Mouse (Mus musculus) subcutaneous adipose tissue, adult 2 months (tissue): ENCODE results near the gene Ift122. TPM values are rescaled to one million over a fixed set of nuclear protein-coding genes. Genes with fewer than 3 reads are reported as not detected.

Experiments
- polyA plus RNA-seq: library from polyadenylated mRNA; depleted of rRNA; stranded (reverse); fragments of >200 nt; gene quantifications from 2 replicates; pipeline ENCODE4 v1.2.3, GENCODE M21; 2012; ENCODE audit warnings: low replicate concordance; rRNA removed

The Ift122 gene
- polyA plus RNA-seq: 12.5 and 31.1 TPM in 2 replicates

DNA sequence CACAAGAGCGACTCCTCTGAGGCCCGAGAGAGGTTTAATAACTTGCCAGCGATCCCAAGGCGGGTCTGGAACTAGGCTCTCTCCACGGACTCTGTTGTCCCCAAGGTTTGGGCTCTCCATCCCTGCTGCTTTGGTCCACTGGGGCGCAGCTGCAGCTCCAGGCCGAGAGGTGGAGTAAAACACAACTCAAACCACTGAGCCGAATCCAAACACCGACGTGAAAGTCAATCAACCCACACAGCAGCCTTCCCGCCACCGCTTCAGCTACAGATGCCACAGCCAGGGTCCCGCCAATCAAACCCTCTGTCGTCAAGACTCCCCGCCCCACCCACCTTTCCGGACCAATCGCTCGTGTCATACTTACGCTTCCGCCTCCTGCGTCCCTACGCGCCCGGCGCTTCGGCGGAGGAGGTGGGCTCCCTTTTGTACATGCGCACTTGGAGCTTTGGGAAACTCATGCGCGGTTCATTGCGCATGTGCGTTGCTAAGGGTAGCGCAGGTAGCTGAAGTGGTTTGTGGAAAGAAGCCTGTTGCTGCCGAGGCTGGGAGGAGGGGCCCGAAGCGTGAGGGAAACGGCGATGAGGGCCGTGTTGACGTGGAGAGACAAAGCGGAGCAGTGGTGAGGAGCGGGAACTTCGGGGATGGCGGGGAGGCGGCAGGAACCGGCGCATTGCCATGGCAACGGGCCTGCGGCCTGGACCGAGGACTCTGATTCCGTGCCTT, at the start of gene Ift122, which contains the start of gene Mbd4:
Gene Ift122 (plus strand): TSS at position 380 of the 723 bp plus-strand sequence.
Gene Mbd4 (minus strand): TSS at position 281 of the 723 bp plus-strand sequence.

DNA sequence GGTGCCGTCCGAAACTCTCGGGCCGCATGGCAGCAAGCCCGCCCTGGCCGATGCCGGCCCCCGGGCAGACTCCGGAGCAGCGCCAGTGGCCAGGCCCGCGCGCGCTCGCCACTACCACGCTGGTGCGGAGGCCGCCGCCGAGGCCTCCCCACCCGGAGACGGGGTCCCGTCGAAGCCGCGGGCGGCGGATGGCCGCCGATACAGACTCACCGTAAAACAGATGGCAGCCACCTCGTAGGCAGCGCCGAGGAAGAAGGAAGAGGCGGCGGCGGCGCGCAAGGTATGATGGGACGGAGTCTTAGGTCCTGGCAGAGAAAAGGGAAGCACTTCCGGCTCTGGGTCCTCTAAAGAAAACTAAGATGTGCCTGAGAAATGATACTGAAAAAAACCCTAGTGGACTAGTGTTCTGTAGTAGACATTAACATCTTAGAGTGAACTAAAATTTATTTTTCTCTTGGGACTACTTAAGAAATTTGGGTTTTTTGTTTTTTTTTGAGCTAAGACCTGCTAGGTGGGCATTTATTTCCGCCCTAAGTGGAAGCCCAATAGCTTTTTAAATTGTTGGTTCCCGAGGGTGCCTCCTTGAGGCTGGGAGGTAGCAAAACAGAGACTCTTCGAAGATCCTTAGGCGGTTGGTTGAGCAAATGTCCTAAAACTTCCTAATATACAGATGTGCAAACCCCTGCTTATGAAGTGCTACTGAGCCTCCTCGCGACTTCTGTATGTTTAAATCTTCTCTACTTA, 44.6 kb upstream of the Ift122 start, which contains the start of gene Rpl32:
Gene Rpl32 (minus strand): TSS at position 260 of the 744 bp plus-strand sequence.

DNA sequence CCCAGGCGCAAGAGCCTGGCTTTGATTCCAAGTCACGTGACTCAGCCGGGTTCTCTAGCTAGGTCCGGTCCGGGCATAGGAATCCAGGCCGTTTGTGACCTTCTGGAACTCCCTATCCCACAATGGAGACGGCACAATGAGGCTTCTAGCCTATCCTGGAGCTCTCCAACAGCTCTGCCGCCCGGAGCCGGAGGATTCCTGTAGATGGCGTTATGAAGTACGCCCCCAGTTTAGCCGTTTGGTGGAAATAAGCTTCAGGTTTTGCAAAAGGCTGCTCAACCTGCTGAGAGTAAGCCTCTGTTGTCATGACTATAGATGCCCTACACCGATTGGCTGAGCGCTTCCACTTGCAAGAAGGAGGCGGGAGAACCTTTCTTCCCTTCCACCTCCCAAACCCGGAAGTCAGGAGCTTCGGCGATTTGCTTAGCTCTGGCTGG, 15.1 kb upstream of the Ift122 start, which contains the start of gene Efcab12:
Gene Efcab12 (minus strand): TSS at position 252 of the 437 bp plus-strand sequence.

DNA sequence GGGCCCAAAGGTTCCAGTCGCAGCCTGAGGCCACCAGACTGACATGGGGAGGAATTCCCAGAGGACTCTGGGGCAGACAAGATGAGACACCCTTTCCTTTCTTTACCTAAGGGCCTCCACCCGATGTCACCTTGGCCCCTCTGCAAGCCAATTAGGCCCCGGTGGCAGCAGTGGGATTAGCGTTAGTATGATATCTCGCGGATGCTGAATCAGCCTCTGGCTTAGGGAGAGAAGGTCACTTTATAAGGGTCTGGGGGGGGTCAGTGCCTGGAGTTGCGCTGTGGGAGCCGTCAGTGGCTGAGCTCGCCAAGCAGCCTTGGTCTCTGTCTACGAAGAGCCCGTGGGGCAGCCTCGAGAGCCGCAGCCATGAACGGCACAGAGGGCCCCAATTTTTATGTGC, 78.4 kb downstream of the Ift122 start, which contains the start of gene Rho:
Gene Rho (plus strand): TSS at position 110 of the 400 bp plus-strand sequence.

DNA sequence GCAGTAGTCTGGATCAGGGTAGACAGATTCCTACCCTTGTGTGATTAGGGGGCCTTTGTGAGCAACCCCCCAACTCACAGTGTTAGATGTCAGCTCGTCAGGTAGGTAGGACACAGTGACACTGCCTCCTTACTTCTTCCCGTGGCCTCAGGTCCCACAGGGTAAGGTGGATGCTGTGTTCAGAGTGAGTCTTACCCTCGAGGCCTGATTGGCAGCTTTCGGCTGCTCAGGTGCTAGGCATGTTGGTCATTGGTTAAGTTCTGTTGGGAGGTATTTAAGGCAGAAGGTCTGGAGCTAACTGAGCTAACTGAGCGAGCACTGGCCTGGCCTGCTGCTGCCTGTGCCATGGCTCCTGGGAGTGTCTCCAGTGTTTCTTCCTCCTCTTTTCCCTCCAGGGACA, 91.4 kb downstream of the Ift122 start, which contains the start of gene H1foo:
Gene H1foo (plus strand): TSS at position 301 of the 400 bp plus-strand sequence.

Other genes starting within 250 kb of the Ift122 start
- 159 and 176 TPM in 2 replicates for gene Raf1, start 176.8 kb upstream of the Ift122 start, polyA plus RNA-seq
- gene Tmem40, start 91.1 kb upstream of the Ift122 start, polyA plus RNA-seq: 0.30 and 2.7 TPM in 2 replicates
- gene Cand2, start 78.9 kb upstream of the Ift122 start, polyA plus RNA-seq: 2.2 and 13.8 TPM in 2 replicates
- gene Rpl32, start 44.7 kb upstream of the Ift122 start, polyA plus RNA-seq: 698 and 1,058 TPM in 2 replicates
- gene Efcab12, start 15.1 kb upstream of the Ift122 start, polyA plus RNA-seq: 0.11 and 0.91 TPM in 2 replicates
- 1.7 and 4.7 TPM in 2 replicates for gene Mbd4, start 99 bp upstream of the Ift122 start, polyA plus RNA-seq
- 0.39 and 2.9 TPM in 2 replicates for gene Rho, start 78.3 kb downstream of the Ift122 start, polyA plus RNA-seq
- not detected in 2 replicates for gene H1foo, start 91.5 kb downstream of the Ift122 start, polyA plus RNA-seq
- 139 and 158 TPM in 2 replicates for gene Plxnd1, start 141.5 kb downstream of the Ift122 start, polyA plus RNA-seq